Mouse (Mus musculus) bone marrow macrophage, adult 2 months (primary cell): Measurements from ENCODE around the gene Xpo5. TPM values are rescaled to one million over a fixed set of nuclear protein-coding genes. Genes with fewer than 3 reads are reported as not detected.

ENCODE experiments used
- H3K27ac ChIP-seq: 2 replicates; pipeline ENCODE4 v1.5.1; 2012; ENCODE audit warnings: low read depth, low read length; ENCODE audit not compliant: insufficient read depth
- H3K4me1 ChIP-seq: 2 replicates; pipeline ENCODE4 v1.6.1; 2012; ENCODE audit warnings: low read length; ENCODE audit not compliant: control insufficient read depth, insufficient read depth
- H3K4me3 ChIP-seq: 2 replicates; pipeline ENCODE4 v1.5.1; 2012; ENCODE audit warnings: mild to moderate bottlenecking, low read length, moderate library complexity; ENCODE audit not compliant: insufficient read depth
- CTCF ChIP-seq: IDR thresholded peaks from 2 replicates; pipeline ENCODE4 v1.5.1; 2012; ENCODE audit warnings: low read depth, mild to moderate bottlenecking, low read length, moderate library complexity
- POLR2A ChIP-seq: IDR thresholded peaks from 2 replicates; pipeline ENCODE4 v1.6.1; 2012; ENCODE audit warnings: mild to moderate bottlenecking, low read depth, low read length, borderline replicate concordance
- polyA plus RNA-seq: library from polyadenylated mRNA; stranded (reverse); fragments of >200 nt; gene quantifications from 2 replicates; pipeline ENCODE4 v1.2.4, GENCODE M21; 2012; ENCODE audit not compliant: missing spikeins, insufficient read depth, insufficient read length

Gene Xpo5
- polyA plus RNA-seq, 1 experiment, result 16.6 TPM

- no peak overlapping the region for H3K4me3 ChIP-seq
- H3K27ac ChIP-seq, result no peak overlapping the region
- no peaks in the 10 kb centered on the region for H3K4me1 ChIP-seq
- TF ChIP-seq POLR2A (no peak), CTCF (no peak)
These were observed 13.8 kb upstream of the Xpo5 start for GRCm38 (mm10) chr17:46188829-46189228.

- TF ChIP-seq POLR2A (no peak), CTCF (no peak)
- no peak overlapping the region for H3K27ac ChIP-seq
- peaks cover 12% of the 10 kb centered on the region for H3K4me1 ChIP-seq
- H3K4me3 ChIP-seq, result peak overlapping the region; percentile 29
These were observed 1.4 kb upstream of the Xpo5 start for GRCm38 (mm10) chr17:46201151-46201550.

- Histone ChIP-seq H3K27ac (peak overlapping the region; percentile 7; the same call in 1 of the 2 replicates), H3K4me3 (peak overlapping the region; percentile 80), H3K4me1 (peaks cover 12% of the 10 kb centered on the region)
- no peak for TF ChIP-seq POLR2A
These were observed 496 bp downstream of the Xpo5 start for GRCm38 (mm10) chr17:46203078-46203477.

DNA sequence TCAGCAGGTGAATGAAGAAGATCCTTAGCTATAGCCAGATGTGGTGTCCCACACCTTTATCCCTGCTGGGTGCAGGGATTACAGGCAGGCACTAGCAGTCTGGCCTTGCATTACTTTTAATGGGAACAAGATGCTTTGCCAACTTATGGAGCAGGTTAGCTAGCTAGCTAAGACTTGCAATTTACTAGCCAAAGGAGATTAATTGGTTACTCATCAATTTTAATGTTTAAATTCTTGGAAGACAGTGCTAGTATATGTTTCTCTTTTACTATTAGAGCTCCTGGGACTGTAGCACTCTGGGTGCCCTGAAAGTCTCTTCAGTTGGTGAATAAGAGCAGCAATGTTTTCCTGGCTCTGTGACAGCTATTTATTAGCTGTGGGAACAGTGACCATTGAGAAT lies 4.1 kb downstream of the Xpo5 start:
- peaks cover 7% of the 10 kb centered on the region for H3K4me1 ChIP-seq
- H3K4me3 ChIP-seq, result no peak overlapping the region
- no peak for TF ChIP-seq POLR2A
- H3K27ac ChIP-seq, result no peak overlapping the region

DNA sequence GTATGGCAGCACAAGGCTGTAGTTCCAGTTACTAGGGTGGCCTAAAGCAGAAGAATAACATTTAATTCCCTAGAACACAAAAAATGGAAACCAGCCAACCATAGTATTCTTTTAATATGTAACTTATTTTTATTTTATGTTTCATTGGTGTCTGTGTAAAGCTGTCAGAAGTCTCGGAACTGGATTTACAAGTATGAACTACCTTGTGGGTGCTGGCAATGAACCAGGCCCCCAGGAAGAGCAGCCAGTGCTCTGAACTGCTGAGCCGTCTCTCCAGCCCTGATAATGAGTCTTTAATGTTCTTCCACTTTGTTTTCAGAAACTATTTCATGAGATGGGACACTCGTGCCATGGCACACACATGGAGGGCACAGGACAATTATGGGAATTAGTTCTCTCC lies 8.0 kb downstream of the Xpo5 start:
- H3K4me1 ChIP-seq, result no peaks in the 10 kb centered on the region
- H3K27ac ChIP-seq, result no peak overlapping the region
- H3K4me3 ChIP-seq, result no peak overlapping the region
- TF ChIP-seq CTCF, result no peak
- no peak for TF ChIP-seq POLR2A

DNA sequence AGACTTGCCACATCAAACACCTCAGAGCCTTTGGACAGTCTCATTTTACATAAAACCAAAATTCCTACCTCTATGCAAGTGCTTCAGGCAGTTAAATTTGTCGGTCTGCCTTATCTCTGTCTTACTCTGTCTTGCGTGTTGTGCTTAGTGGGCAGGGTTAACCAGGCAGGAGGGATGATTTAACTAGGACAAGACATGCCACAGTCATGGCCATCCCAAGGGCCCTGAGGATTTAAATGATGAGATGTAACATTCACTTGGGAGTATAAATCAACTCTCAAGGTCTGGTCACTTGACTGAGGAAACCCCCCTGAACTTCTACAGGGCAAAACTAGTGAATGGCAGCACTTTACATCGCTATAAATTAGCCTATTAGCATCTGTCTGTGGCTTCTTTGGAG lies 19.0 kb downstream of the Xpo5 start:
- TF ChIP-seq POLR2A, result no peak
- no peak for TF ChIP-seq CTCF
- H3K4me3 ChIP-seq, result no peak overlapping the region

DNA sequence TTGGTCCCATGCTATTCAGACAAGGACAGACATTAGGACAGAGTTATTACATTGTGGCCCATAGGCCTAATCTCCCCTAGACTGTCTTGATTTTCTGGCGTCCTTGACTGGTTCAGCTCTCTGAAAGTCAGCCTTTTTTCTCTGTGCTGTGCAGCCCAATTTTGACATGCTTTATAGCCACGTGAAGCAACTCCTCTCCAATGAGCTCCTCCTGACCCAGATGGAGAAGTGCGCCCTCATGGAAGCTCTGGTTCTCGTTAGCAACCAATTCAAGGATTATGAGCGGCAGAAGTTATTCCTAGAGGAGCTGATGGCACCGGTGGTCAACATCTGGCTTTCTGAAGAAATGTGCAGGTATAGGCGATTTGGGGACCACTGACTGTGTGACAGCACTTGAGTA lies 25.0 kb downstream of the Xpo5 start:
- H3K27ac ChIP-seq, result no peak overlapping the region
- H3K4me1 ChIP-seq, result no peaks in the 10 kb centered on the region
- TF ChIP-seq CTCF (no peak), POLR2A (no peak)
- H3K4me3 ChIP-seq, result no peak overlapping the region

More for the DNA sequence above, 19.0 kb downstream of the Xpo5 start:
- Histone ChIP-seq H3K4me1 (no peaks in the 10 kb centered on the region), H3K27ac (no peak overlapping the region)

DNA sequence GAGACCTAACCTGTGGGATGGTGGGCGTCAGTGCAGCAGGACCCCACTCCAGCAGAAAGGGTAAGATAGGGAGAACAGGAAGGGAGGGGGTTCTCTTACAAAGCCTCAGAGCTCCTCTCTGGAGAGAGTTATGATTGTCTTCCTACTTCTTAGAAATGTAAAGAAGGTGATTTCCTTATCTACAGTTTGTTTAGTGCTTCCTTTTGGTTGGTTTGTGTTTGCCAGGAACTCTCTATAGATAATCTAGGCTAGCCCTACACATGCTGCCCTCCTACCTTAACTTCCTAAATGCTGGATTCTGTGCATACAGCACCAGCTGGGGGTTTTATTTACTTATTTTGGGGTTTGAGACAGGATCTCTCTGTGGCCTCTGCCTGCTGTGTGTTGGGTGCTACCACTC lies 33.5 kb downstream of the Xpo5 start:
- no peaks in the 10 kb centered on the region for H3K4me1 ChIP-seq
- no peak overlapping the region for H3K27ac ChIP-seq
- H3K4me3 ChIP-seq, result no peak overlapping the region
- TF ChIP-seq CTCF, result no peak
- TF ChIP-seq POLR2A, result no peak

GRCm38 (mm10) chr17:46237079-46237478 lies 34.5 kb downstream of the Xpo5 start:
- TF ChIP-seq POLR2A, result no peak
- no peak overlapping the region for H3K4me3 ChIP-seq
- H3K27ac ChIP-seq, result no peak overlapping the region
- H3K4me1 ChIP-seq, result no peaks in the 10 kb centered on the region

GRCm38 (mm10) chr17:46237480-46237879 lies 34.9 kb downstream of the Xpo5 start:
- Histone ChIP-seq H3K27ac (no peak overlapping the region), H3K4me1 (no peaks in the 10 kb centered on the region), H3K4me3 (no peak overlapping the region)
- no peak for TF ChIP-seq CTCF
- TF ChIP-seq POLR2A, result no peak

DNA sequence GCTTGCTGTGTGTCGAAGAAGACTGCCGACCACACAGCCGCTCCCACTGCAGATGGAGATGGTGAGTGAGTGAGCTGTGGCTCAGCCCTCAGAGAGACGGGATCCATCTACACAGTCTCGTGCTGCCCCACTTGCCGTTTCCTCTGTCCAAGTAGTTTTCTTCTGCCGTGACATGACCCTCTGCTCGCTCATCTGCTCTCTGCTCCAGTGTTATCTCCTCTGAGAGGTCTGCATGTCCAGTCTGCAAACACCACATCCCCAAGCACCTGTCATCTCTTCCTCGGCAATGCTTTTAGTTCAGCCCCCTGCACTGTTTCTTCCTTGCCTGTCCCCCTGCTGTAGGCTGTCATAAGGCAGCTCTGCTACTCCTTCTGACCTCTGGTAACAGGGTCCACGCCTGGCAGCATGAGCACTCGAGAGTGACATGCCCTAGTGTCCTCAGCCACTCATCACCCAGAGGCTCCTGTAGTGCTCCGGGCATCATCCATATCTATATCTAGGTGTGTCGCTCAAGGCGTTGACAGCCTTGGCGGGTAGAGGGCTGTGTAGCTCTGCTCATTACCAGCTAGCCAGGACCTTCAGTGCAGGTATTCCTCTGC lies 37.0 kb downstream of the Xpo5 start:
- Histone ChIP-seq H3K4me3 (no peak overlapping the region), H3K4me1 (no peaks in the 10 kb centered on the region), H3K27ac (no peak overlapping the region)
- TF ChIP-seq CTCF (no peak), POLR2A (no peak)
